Comparison of ENCODE assay signal across 10 mouse cellular contexts in the genomic region with DNA sequence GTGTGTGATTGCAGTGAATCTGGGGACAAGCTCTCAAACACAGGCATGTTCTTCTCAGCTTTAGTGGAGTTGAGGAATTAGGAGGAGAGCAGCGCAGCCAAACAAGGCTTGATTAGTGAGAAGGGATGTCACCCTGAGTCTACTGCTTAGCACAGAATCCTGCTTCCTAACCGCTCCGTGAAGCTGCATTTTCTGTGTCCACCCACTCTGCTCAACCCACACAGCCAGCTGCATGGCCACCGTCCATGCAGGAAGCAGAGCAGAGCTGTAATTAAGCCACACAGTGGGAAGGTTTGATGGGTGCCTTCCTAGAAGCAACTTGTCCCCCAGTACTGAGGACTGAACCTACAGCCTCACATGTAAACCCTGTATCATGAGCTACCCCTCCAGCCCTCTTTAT.
DNase-seq lines count a peak whose midpoint lies in the region.
"Had no signal": no experiment of that assay in that cellular context is flagged by ENCODE, and none has a peak within 500 bp of the region (broad histone marks: within the 10 kb centered on the region; RNA-seq: fewer than 3 reads in every experiment).

No protein-coding gene starts in this region.

- intact Hi-C loops in left cerebral cortex, postnatal 4 days (cut with DNase I): loop anchor here (10.0 kb wide), 1 partner anchor 570 kb away; no protein-coding TSS in a partner anchor
- intact Hi-C loops in left cerebral cortex, postnatal 25 days (cut with DNase I): loop anchor here (2.0 kb wide), 1 partner anchor 122 kb away; no protein-coding TSS in a partner anchor

- DNase-seq in left cerebral cortex, adult 11 months (ENCODE audit: low spot score): peak; percentile 37
- DNase-seq in left cerebral cortex, postnatal 4 days: no peak
- peak; percentile 55 to 64 for DNase-seq in frontal cortex, postnatal 36 days (ENCODE audit: low spot score in 2 of 2)
- DNase-seq in left cerebral cortex, postnatal 25 days (ENCODE audit: low spot score in 2 of 2): peak; percentile 41 to 80
- DNase-seq in right cerebral cortex, postnatal 36 days (ENCODE audit: low spot score in 2 of 2): peak; percentile 41 to 63
- no peak for DNase-seq in spleen, adult 12 weeks (ENCODE audit: low spot score)
- DNase-seq in neural tube, embryonic 10.5 days (ENCODE audit: extremely low spot score, low spot score): no peak
- DNase-seq: gastrocnemius, postnatal 25 days; layer of hippocampus, postnatal 36 days; thymus, adult 18-20 months had no signal

Comparison
In these comparisons a context has a peak if more than half of its experiments do, and no peak if none do; other contexts are left out.
1. DNase-seq: peak in left cerebral cortex, adult 11 months (single experiment), frontal cortex, postnatal 36 days (2 of 2), left cerebral cortex, postnatal 25 days (2 of 2) and right cerebral cortex, postnatal 36 days (2 of 2); none in left cerebral cortex, postnatal 4 days (single experiment), spleen, adult 12 weeks (single experiment) and neural tube, embryonic 10.5 days (single experiment).